Mouse (Mus musculus) CD4-positive, CD25-positive, alpha-beta regulatory T cell, adult 4 months (primary cell): Measurements from ENCODE around the gene Lmbrd1. TPM values are rescaled to one million over a fixed set of nuclear protein-coding genes. Genes with fewer than 3 reads are reported as not detected.
"Not testable (repeated sequence)": the region's sequence is repeated elsewhere in the genome, so short reads cannot be mapped to it uniquely, and the experiment has no call there.

Source experiments
- ATAC-seq: one replicate; pipeline ENCODE4 v1.8.0; 2017
- polyA plus RNA-seq, 2 experiments: library from polyadenylated mRNA; unstranded; fragments of 100-300 nt; shearing (Covaris generic); gene quantifications; one replicate each; pipeline ENCODE4 v1.2.1; 2017

The Lmbrd1 gene
- polyA plus RNA-seq, 2 experiments from 2014 or later: 66.4 to 124 TPM

DNA sequence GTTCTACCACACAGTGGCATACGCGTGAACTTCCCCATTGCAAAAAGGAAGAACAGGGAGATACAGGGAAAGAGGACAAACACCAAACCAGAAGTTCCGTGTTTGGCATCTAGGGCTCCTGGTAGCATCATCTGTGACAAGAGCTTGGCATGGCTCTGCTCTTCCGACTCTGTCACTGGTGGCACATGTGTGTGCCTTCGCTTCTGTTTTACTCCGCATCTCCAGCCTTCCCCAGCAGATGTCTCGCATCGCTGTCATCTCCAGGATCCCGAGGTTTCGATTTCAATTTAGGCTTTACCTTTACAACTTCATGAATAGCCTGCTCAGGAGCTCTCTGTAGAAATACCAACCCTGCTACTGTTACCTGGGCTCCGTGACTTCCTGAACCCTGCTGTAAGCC, 51.4 kb downstream of the Lmbrd1 start:
- no peak for ATAC-seq

DNA sequence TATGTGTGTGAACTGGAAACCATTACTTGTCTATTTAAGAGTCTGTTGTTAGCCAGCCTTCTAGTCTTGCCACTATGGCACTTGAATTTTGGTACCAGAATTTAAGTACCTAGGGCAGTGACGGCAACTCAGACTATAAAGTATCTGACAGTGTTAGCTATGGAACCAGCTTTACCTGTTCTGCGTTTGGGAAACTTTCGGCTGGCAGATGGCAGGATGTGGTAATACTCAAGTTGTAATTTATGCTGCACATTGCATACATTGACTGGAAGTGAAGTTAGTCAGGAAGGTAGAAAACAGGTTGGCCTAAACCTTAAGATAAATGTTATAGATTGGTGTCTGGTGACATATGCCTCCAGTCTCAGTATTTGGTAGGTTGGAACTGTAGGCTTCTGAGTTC, 53.9 kb downstream of the Lmbrd1 start:
- no peak for ATAC-seq

GRCm38 (mm10) chr1:24734866-24735265, 56.4 kb downstream of the Lmbrd1 start:
- no peak for ATAC-seq

DNA sequence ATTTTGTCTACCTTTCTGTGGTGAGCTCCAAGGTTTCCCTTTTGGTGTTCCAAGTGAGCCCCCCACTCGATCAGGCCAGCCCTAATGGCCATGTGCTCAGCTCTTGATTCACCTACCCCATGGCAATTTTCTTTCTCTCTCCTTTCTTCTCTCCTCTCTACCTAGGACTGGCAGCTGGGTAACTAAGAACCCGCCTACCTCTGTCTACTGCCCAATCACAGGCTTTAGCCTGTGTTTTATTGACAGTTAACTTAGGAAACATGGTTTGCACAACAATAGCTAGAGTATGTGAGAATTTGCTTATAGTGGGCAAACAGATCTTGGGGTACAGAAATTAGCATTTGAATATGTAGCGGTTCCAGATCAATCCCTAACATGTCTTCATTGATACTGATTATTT, 62.5 kb downstream of the Lmbrd1 start:
- no peak for ATAC-seq

- ATAC-seq: no peak
Observed at GRCm38 (mm10) chr1:24741552-24741951, 63.1 kb downstream of the Lmbrd1 start.

- ATAC-seq: no peak
Observed at GRCm38 (mm10) chr1:24743191-24743924, 64.9 kb downstream of the Lmbrd1 start.

- no peak for ATAC-seq
Observed at GRCm38 (mm10) chr1:24752715-24753114, 74.3 kb downstream of the Lmbrd1 start.

DNA sequence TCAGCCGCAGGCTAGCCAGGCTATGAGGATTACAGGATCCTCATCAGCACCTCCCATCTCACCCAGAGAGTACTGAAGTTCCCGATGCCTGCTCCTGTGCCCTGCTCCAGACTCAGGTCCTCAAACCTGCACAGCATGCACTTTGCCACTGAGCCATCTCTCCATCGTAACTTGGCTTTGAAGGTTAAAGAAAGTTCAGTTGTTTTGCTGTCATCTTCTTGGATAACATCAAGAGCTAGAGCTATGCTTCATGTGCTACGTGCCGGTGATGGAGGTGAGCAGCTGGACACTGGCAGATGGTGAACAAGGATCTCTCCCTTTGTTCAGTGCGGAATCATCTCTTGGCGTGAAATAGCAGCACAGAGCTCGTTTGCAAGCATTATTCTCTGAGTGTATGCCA, 80.1 kb downstream of the Lmbrd1 start:
- no peak for ATAC-seq

GRCm38 (mm10) chr1:24766466-24766865, 88.0 kb downstream of the Lmbrd1 start:
- ATAC-seq: no peak

DNA sequence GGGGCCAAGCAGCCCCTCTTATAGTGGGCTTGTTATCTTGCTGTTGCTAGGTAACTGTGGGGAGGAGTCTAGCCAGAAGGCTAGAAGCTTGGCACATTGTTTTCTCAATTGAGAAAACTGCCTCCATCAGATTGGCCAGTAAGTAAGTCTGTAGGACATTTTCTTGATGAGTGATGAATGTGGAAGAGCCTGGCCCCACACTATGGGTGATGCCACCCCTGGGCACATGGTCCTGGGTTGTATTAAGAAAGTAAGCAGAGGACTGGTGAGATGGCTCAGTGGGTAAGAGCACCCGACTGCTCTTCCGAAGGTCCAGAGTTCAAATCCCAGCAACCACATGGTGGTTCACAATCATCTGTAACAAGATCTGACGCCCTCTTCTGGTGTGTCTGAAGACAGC, 88.8 kb downstream of the Lmbrd1 start:
- not testable (repeated sequence) for ATAC-seq

- no peak for ATAC-seq
Observed at GRCm38 (mm10) chr1:24773642-24774041, 95.2 kb downstream of the Lmbrd1 start.

DNA sequence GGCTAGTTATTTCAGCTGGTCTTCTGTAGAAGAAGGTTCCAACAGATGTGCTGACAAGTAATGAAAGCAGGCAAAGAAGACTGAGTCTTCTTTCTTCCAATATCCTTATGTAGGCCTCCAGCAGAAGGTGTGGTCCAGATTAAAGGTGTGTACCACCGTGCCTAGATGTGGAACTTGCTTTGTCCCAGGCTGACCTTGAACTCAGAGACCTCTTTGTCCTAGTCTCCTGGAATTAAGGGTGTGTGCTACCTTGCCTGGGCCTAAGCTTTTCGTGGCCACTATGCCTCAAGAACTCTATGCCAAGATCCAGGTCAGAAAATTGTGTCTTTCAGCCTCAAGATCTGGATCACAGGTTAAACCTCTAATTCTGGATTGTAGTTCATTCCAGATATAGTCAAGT, 98.1 kb downstream of the Lmbrd1 start:
- ATAC-seq: no peak

DNA sequence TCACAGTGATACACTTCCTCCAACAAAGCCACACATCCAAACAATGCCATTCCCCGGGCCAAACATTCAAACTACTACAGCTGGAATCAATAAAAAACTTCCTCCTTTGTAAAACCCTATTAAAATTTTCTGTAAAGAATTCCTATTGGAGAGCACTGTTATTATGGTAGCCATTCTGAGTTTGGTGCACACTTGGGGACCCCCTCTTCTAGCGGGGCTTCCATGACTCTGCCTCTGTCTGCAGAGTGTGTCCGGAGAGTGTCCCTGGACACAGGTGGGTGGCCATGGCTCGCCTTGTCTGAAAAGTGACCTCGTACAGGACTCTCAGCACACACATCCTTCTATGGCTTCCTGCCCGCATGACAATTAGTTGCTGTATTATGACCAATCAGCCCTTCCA, 114.7 kb downstream of the Lmbrd1 start:
- ATAC-seq: no peak

GRCm38 (mm10) chr1:24807971-24808370, 129.5 kb downstream of the Lmbrd1 start:
- not testable (repeated sequence) for ATAC-seq

Other genes with a start within 250 kb of the Lmbrd1 start
- gene Col19a1, start 91.2 kb upstream of the Lmbrd1 start, polyA plus RNA-seq: not detected